Mouse (Mus musculus) neural tube, embryonic 11.5 days (tissue): Measurements from ENCODE around the gene Taf8. TPM values are rescaled to one million over a fixed set of nuclear protein-coding genes. Genes with fewer than 3 reads are reported as not detected.

ENCODE experiments used
- polyA plus RNA-seq: library from polyadenylated mRNA; unstranded; fragments of >200 nt; fragmentation: Nextera tagmentation; extraction: Ambion mirVana; gene quantifications from 2 replicates; pipeline ENCODE4 v1.2.1, GENCODE M21; 2014

Taf8 gene
- polyA plus RNA-seq, 1 experiment from 2014 or later, result 27.5 TPM

Other genes with a start within 250 kb of the Taf8 start
- 76.0 and 78.8 TPM in 2 replicates for gene Mrps10, start 133.4 kb downstream of the Taf8 start, polyA plus RNA-seq
- 0.49 and 0.77 TPM in 2 replicates for gene Guca1b, start 116.9 kb downstream of the Taf8 start, polyA plus RNA-seq
- 0.82 and 0.87 TPM in 2 replicates for gene Guca1a, start 101.7 kb downstream of the Taf8 start, polyA plus RNA-seq
- 0.05 and 0.23 TPM in 2 replicates for gene AI661453, start 65.7 kb downstream of the Taf8 start, polyA plus RNA-seq
- gene 1700001C19Rik, start 64.9 kb downstream of the Taf8 start, polyA plus RNA-seq, result 0.37 and 0.43 TPM in 2 replicates
- gene Ccnd3, start 2.8 kb upstream of the Taf8 start, polyA plus RNA-seq, result 260 TPM in 2 replicates
- 36.9 and 37.9 TPM in 2 replicates for gene Bysl, start 109.2 kb upstream of the Taf8 start, polyA plus RNA-seq
- 43.3 and 47.5 TPM in 2 replicates for gene Med20, start 109.3 kb upstream of the Taf8 start, polyA plus RNA-seq
- gene Gm20517, start 109.3 kb upstream of the Taf8 start, polyA plus RNA-seq, result 0.70 and 0.91 TPM in 2 replicates
- 7.9 and 8.9 TPM in 2 replicates for gene Usp49, start 128.4 kb upstream of the Taf8 start, polyA plus RNA-seq
- gene Tomm6, start 186.1 kb upstream of the Taf8 start, polyA plus RNA-seq, result 333 and 346 TPM in 2 replicates
- 8.6 and 12.1 TPM in 2 replicates for gene Frs3, start 186.7 kb upstream of the Taf8 start, polyA plus RNA-seq
- gene Gm21981, start 192.2 kb upstream of the Taf8 start, polyA plus RNA-seq, result 1.8 and 2.7 TPM in 2 replicates
- 0.84 and 2.7 TPM in 2 replicates for gene Prickle4, start 192.4 kb upstream of the Taf8 start, polyA plus RNA-seq
- not detected in 2 replicates for gene Pgc, start 224.6 kb upstream of the Taf8 start, polyA plus RNA-seq
- gene Tfeb, start 234.7 kb upstream of the Taf8 start, polyA plus RNA-seq, result 1.8 and 2.0 TPM in 2 replicates